Mouse (Mus musculus): ENCODE data around the gene Bdp1. TPM values are rescaled to one million over a fixed set of nuclear protein-coding genes. Genes with fewer than 3 reads are reported as not detected.
"Not testable (repeated sequence)": the region's sequence is repeated elsewhere in the genome, so short reads cannot be mapped to it uniquely, and the experiment has no call there.

Bdp1 gene
- polyA plus RNA-seq, 1 experiment from 2014 or later, result 30.8 TPM

DNA sequence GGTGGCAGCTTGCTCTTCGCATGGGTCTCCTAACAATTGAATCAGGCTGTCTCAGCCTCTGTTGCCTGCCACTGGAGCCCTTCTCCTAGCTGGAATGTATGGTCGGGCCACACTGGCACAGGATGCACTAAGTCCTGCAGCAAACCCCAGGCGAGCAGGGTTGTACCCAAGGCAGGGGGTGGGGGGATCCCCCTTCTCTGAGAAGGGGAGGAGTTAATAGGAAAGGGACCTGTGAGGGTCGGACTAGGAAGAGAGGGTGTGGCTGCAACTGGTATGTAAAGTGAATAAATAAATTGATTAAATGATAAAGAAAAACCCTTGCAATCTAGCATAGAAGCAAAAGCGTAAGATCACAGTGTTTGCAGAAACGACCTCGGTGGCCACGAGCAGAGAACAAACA, 32.4 kb downstream of the Bdp1 start:
- no peak for ATAC-seq (replicated peaks; ENCODE audit: low FRiP score)
- Histone ChIP-seq H3K9me3 (replicated peaks) (no peaks in the 10 kb centered on the region), H3K4me1 (no peaks in the 10 kb centered on the region), H3K4me3 (replicated peaks) (no peak overlapping the region), H3K27me3 (no peaks in the 10 kb centered on the region), H3K27ac (no peak overlapping the region), H3K36me3 (peaks cover 88% of the 10 kb centered on the region), H3K4me2 (no peak overlapping the region), H3K9ac (no peak overlapping the region)
- WGBS, result 86% methylated on average over 8 of the region's 8 CpGs

DNA sequence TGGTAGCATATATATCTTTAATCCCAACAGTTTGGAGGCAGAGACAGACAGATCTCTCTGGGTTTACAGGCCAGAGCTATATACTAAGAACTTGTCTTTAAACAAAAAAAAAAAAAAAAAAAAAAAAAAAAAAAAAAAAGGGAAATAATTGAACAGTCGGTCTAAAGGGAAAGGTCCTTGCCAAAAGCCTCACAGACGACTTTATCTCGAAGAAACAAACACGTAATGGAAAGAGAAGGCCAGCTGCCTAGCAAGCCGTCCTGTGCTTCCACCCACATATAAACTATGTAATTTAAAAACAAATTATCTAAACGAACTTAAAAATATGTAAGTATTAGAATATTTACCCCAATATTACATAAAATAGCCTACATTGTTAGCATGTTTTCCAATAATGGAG, 36.0 kb downstream of the Bdp1 start:
- Histone ChIP-seq H3K9me3 (replicated peaks) (no peaks in the 10 kb centered on the region), H3K9ac (no peak overlapping the region), H3K4me3 (replicated peaks) (no peak overlapping the region), H3K4me1 (no peaks in the 10 kb centered on the region), H3K36me3 (peaks cover 85% of the 10 kb centered on the region), H3K4me2 (no peak overlapping the region), H3K27me3 (no peaks in the 10 kb centered on the region), H3K27ac (no peak overlapping the region)
- WGBS, result 90% methylated on average over 6 of the region's 6 CpGs
- no peak for ATAC-seq (replicated peaks; ENCODE audit: low FRiP score)

DNA sequence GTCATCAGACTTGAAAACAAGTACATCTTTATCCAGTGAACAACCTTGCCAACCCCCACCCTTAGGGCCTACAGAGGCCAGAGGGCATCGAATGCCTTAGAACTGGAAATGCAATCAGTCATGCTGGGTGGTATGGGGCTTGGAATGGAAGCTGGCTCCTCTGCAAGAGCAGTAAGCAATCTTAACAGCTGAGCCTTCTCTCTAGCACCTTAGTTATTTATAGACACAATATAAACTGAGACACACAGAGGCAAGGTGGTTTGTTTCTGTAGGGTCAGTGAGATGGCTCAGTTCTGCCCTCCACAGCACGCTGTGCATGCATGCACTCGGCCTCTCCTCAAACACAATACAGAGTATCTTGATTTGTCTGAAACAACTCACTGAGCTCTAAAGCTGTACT, 39.9 kb downstream of the Bdp1 start:
- Histone ChIP-seq H3K9me3 (replicated peaks) (no peaks in the 10 kb centered on the region), H3K36me3 (peaks cover 87% of the 10 kb centered on the region), H3K4me2 (no peak overlapping the region), H3K4me3 (replicated peaks) (no peak overlapping the region), H3K27me3 (no peaks in the 10 kb centered on the region), H3K9ac (no peak overlapping the region), H3K27ac (no peak overlapping the region), H3K4me1 (no peaks in the 10 kb centered on the region)
- WGBS, result 93% methylated on average over 3 of the region's 3 CpGs
- ATAC-seq (replicated peaks; ENCODE audit: low FRiP score), result no peak

DNA sequence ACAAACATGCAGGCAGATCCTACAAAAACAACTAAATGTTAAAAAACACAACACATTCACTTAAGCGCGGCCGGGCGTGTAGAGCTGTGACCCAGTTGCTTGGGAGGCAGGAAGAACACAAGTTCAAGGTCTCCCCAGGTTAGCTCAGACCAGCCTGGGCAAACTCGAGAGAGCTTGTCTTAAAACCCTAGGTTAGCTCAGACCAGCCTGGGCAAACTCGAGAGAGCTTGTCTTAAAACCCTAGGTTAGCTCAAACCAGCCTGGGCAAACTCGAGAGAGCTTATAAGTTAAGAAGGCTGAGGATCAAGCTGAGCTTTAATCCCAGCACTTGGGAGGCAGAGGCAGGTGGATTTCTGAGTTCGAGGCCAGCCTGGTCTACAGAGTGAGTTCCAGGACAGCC, 46.1 kb downstream of the Bdp1 start:
- H3K4me3 ChIP-seq (replicated peaks); H3K27me3 ChIP-seq; H3K4me2 ChIP-seq; H3K9me3 ChIP-seq (replicated peaks); H3K4me1 ChIP-seq; ATAC-seq (replicated peaks; ENCODE audit: low FRiP score); H3K27ac ChIP-seq; H3K9ac ChIP-seq: not testable (repeated sequence)
- peaks cover 91% of the 10 kb centered on the region for H3K36me3 ChIP-seq
- 93% methylated on average over 8 of the region's 8 CpGs for WGBS

DNA sequence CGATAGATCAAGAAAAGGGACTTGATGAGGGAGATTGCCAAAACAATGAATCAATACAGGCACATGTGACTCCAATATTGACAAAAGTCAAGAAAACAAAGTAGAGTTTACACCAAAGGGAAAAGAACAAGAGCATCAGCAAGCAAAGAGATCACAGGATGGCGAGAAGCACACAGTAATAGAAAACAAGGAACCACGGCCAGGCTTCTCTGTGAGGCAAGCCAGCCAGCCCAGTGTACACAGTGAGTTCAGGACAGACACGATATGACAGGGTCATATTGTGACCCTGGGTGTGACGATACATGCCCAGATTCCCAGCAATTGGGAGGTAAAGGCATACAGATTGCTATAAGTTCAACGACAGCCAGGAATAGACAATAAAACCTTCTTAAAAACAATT, 77.9 kb downstream of the Bdp1 start:
- Histone ChIP-seq H3K4me1 (no peaks in the 10 kb centered on the region), H3K4me2 (no peak overlapping the region), H3K27ac (no peak overlapping the region), H3K9me3 (replicated peaks) (no peaks in the 10 kb centered on the region), H3K4me3 (replicated peaks) (no peak overlapping the region), H3K36me3 (peaks cover 85% of the 10 kb centered on the region), H3K27me3 (no peaks in the 10 kb centered on the region), H3K9ac (no peak overlapping the region)
- 93% methylated on average over 6 of the region's 6 CpGs for WGBS
- no peak for ATAC-seq (replicated peaks; ENCODE audit: low FRiP score)

DNA sequence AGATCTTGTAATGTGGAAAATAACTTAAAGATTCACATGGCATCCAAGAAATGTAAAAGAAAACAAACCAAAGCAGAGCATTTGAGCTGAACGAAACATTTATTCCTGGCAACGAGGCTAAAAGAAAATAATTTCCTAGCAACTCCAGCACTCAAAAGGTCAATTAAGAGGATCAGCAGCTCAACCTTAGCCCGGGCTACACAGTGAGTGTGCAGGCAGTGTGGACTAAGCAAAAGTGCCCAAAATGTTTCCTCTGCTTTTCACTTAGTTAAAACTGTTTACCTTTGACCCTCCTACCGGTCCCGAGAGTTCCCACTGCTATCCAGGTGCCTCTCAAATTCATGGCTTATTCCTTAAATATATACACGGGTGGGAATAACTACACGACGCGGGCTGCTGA, 87.0 kb downstream of the Bdp1 start:
- 86% methylated on average over 9 of the region's 9 CpGs for WGBS
- H3K27me3 ChIP-seq, result no peaks in the 10 kb centered on the region
- H3K4me1 ChIP-seq, result peaks cover 20% of the 10 kb centered on the region
- no peak overlapping the region for H3K4me3 ChIP-seq (replicated peaks)
- peaks cover 16% of the 10 kb centered on the region for H3K36me3 ChIP-seq
- no peaks in the 10 kb centered on the region for H3K9me3 ChIP-seq (replicated peaks)
- no peak overlapping the region for H3K9ac ChIP-seq
- ATAC-seq (replicated peaks; ENCODE audit: low FRiP score), result no peak
- H3K4me2 ChIP-seq, result no peak overlapping the region
- no peak overlapping the region for H3K27ac ChIP-seq

DNA sequence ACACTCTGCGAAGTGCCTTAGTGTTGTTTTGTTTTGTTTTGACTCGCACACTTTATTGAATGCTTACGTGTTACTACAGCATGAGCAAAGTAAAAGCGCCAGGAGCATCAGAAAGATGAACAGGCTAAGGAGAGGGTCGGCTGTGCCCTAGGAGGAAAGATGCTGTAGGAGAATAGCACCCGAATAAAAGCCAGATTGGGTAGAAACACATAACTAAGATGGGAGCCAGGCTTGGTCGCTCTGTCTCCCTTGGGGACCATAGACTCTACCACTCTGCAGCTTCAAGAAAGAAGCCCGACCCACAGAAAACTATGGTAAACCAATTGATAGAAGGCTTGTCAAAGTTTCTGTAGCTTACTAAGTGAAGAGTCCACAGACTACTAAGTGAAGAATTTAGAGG, 87.9 kb downstream of the Bdp1 start:
- peak overlapping the region; percentile 78 for H3K4me2 ChIP-seq
- peaks cover 20% of the 10 kb centered on the region for H3K4me1 ChIP-seq
- ATAC-seq (replicated peaks; ENCODE audit: low FRiP score), result peak; percentile 13; the same call in 1 of the 2 replicates
- peak overlapping the region; percentile 61 for H3K9ac ChIP-seq
- peaks cover 13% of the 10 kb centered on the region for H3K36me3 ChIP-seq
- H3K27ac ChIP-seq, result peak overlapping the region; percentile 48; the same call in 1 of the 2 replicates
- peak overlapping the region; percentile 63 for H3K4me3 ChIP-seq (replicated peaks)
- WGBS, result 5% methylated on average over 8 of the region's 8 CpGs
- H3K9me3 ChIP-seq (replicated peaks), result no peaks in the 10 kb centered on the region
- no peaks in the 10 kb centered on the region for H3K27me3 ChIP-seq

DNA sequence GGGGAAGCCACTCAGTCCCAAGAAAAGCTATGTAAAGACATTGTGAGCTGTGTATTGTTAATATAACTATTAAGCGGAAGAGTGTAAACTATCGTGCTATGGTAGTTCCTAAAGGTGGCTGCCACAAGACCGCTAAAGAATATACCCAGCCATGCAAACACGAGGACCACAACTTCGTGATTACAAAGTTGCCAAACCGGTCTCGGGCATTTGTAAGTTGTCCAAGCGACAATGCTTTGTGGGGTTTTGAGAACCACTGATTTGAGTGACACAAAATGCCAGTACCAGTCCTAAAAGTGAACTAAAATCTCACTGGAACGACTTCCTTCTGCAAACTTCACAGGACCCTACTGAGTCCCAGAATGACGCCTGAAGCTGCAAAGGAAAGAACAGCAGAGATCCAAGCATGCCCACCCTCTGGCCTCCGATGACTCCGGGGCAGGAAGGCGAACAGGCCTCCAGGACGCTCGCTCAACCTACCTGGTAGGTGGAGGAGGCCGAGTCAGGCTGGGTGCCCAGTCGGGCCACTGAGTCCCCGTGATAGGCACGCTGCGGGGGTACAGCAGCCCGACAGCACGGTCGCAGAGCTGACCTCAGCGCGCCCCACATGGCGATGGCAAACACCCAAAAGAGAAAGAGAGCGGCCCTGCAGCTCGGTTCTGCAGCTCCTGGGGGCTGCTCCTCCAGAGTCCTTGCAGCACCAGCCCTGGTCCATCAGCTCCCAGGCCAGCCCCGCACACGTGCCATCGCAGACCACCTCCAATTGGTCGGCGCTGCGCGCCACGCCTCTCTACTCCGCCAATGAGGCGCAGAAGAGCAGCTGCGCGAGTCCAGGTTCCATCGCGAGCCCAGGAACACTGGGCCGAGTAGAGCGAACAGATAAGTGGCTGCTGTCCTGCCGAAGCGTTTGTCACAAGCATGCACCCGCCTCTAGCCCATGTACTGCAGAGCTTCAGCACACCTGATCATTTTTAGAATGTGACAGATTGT, 88.7 kb downstream of the Bdp1 start, which contains the start of gene Mccc2:
Gene Mccc2, minus strand, starts transcription at position 734 of the 990 bp plus-strand sequence.
- H3K9ac ChIP-seq, result peak within 1 kb of the TSS; percentile 61
- no peaks in the 10 kb centered on the region for H3K27me3 ChIP-seq
- peaks cover 20% of the 10 kb centered on the region for H3K4me1 ChIP-seq
- peak; percentile 100 for ATAC-seq (replicated peaks; ENCODE audit: low FRiP score)
- 4% methylated on average over 47 of the region's 47 CpGs for WGBS
- H3K4me3 ChIP-seq (replicated peaks), result peak within 1 kb of the TSS; percentile 63
- H3K4me2 ChIP-seq, result peak within 1 kb of the TSS; percentile 78
- no peaks in the 10 kb centered on the region for H3K9me3 ChIP-seq (replicated peaks)
- peaks cover 8% of the 10 kb centered on the region for H3K36me3 ChIP-seq
- peak within 1 kb of the TSS; percentile 77 for H3K27ac ChIP-seq

DNA sequence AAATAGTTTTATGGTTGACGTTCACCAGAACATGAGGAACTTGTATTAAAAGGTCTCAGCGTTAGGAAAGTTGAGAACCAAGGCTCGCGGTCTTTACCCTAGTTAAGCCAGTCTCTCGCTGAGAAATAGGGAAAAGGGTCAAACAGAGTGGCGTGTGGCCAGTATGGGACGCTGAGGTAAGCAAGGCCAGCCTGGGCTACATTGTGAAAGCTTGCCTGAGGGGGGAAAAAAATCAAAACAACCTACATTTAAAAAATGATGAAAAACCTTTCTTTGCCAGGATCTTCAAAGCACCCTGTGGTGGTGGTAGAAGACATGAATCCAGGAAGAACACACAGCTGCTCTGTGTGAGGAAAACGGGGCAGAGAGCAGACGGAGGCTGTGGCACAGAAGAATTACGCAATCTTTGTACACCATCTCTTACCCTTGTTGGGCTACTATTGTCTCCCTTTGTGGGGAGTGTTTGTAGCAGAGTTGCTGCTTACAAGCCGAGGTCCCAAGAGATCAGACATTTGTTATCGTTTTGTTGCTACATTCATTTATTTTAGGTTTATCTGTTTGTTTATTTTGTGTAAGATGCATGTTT, 97.9 kb downstream of the Bdp1 start:
- Histone ChIP-seq H3K4me1 (no peaks in the 10 kb centered on the region), H3K4me3 (replicated peaks) (no peak overlapping the region), H3K36me3 (no peaks in the 10 kb centered on the region), H3K27me3 (no peaks in the 10 kb centered on the region), H3K4me2 (no peak overlapping the region), H3K27ac (no peak overlapping the region), H3K9ac (no peak overlapping the region), H3K9me3 (replicated peaks) (no peaks in the 10 kb centered on the region)
- no peak for ATAC-seq (replicated peaks; ENCODE audit: low FRiP score)
- 89% methylated on average over 12 of the region's 12 CpGs for WGBS

DNA sequence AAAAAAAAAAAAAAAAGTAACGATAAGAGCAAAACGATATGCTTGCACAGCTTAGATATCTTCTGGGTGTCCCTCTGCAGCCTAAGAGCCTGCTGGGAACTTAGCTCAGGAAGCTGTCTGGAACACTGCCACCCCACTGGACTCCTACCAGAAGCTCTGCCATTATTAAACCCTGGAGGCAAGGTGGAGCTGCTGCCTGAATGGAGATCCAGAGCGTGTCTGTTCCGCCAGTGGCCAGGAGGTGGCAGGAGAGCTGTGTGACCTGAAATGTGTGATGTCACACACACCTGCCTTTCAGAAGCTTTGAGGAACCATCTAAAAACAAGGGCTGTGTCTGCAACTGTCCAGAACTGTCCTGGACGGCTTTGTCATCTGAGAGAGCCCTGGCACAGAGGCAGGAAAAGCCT, 102.1 kb downstream of the Bdp1 start:
- Histone ChIP-seq H3K4me3 (replicated peaks) (no peak overlapping the region), H3K9me3 (replicated peaks) (no peaks in the 10 kb centered on the region), H3K4me2 (no peak overlapping the region), H3K36me3 (no peaks in the 10 kb centered on the region), H3K27ac (no peak overlapping the region), H3K27me3 (no peaks in the 10 kb centered on the region), H3K4me1 (no peaks in the 10 kb centered on the region), H3K9ac (no peak overlapping the region)
- 36% methylated on average over 5 of the region's 5 CpGs for WGBS
- peak; percentile 66; the same call in 1 of the 2 replicates for ATAC-seq (replicated peaks; ENCODE audit: low FRiP score)

DNA sequence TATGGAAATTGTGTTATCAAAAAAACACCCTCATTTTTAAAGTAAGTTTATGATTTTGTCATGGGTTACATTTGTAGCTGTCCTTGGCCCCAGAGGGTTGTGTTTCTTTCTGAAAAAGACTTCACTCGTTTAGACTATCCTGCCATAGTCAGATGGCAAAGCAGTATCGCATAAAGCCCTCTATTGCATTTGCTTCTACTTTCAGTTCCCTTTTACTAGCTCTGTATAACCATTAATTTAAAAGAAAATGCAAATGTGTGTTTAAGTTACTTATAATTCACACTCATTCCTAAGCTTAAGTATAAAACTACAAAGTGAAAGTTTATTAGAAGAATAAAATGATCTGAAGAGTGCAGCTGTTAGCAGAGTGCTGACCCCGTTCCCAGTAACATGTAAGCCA, 104.8 kb downstream of the Bdp1 start:
- Histone ChIP-seq H3K27ac (no peak overlapping the region), H3K4me3 (replicated peaks) (no peak overlapping the region), H3K9ac (no peak overlapping the region), H3K9me3 (replicated peaks) (no peaks in the 10 kb centered on the region), H3K27me3 (no peaks in the 10 kb centered on the region), H3K4me2 (no peak overlapping the region), H3K36me3 (no peaks in the 10 kb centered on the region), H3K4me1 (no peaks in the 10 kb centered on the region)
- ATAC-seq (replicated peaks; ENCODE audit: low FRiP score), result no peak
- 93% methylated on average over 3 of the region's 3 CpGs for WGBS

DNA sequence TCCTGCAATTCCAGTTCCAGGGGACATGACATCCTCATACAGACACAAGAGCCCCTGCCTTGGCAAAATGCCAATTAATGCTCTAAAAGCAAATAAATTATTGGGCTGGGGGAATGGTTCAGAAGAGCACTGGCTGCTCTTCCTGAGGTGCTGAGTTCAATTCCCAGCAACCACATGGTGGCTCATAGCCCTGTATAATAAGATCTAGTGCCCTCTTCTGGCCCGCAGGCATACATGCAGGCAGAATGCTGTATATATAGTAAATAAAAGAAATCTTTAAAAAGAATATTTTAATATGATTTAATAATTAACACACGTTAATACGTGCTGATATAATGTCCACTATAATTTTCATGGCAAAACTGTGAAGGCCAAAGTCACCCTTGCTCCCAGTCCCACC, 105.8 kb downstream of the Bdp1 start:
- Histone ChIP-seq H3K27me3 (no peaks in the 10 kb centered on the region), H3K4me3 (replicated peaks) (no peak overlapping the region), H3K36me3 (peaks cover 5% of the 10 kb centered on the region; the same call in 1 of the 2 replicates), H3K9me3 (replicated peaks) (no peaks in the 10 kb centered on the region), H3K27ac (no peak overlapping the region), H3K4me1 (no peaks in the 10 kb centered on the region), H3K9ac (no peak overlapping the region), H3K4me2 (no peak overlapping the region)
- ATAC-seq (replicated peaks; ENCODE audit: low FRiP score), result no peak
- 91% methylated on average over 3 of the region's 3 CpGs for WGBS
